Mouse (Mus musculus) layer of hippocampus, adult 8-10 months (tissue): ENCODE results near the gene Txnrd1. TPM values are rescaled to one million over a fixed set of nuclear protein-coding genes. Genes with fewer than 3 reads are reported as not detected.
A peak's percentile ranks its signal among the peaks of the same experiment; 100 is the strongest.

Source experiments
- DNase-seq, 2 experiments: peaks; one replicate each; pipeline ENCODE4 v3.0.0; 2022; ENCODE audit warnings: low spot score in 2 of 2
- total RNA-seq, 4 experiments: library from RNA; stranded (reverse); gene quantifications; 2 replicates each; pipeline ENCODE4 v1.2.4; 2022

The Txnrd1 gene
- total RNA-seq, 4 experiments from 2014 or later: 53.3 to 58.4 (median 56.1) TPM

GRCm38 (mm10) chr10:82863827-82864226 lies 30.1 kb downstream of the Txnrd1 start:
- DNase-seq: no peak

- no peak for DNase-seq
These were observed 32.6 kb downstream of the Txnrd1 start, which contains the start of gene Eid3 for GRCm38 (mm10) chr10:82866356-82866755. Gene Eid3, plus strand, starts transcription at chr10:82866626.

GRCm38 (mm10) chr10:82866832-82867231 lies 33.1 kb downstream of the Txnrd1 start:
- no peak for DNase-seq

GRCm38 (mm10) chr10:82868418-82869086 lies 34.8 kb downstream of the Txnrd1 start:
- no peak for DNase-seq

- no peak for DNase-seq
These were observed 41.7 kb downstream of the Txnrd1 start for GRCm38 (mm10) chr10:82875446-82875845.

GRCm38 (mm10) chr10:82876076-82876796 lies 42.5 kb downstream of the Txnrd1 start:
- DNase-seq: no peak

- no peak for DNase-seq
These were observed 53.6 kb downstream of the Txnrd1 start for GRCm38 (mm10) chr10:82887354-82887753.

- DNase-seq: no peak
These were observed 54.8 kb downstream of the Txnrd1 start for GRCm38 (mm10) chr10:82888576-82888975.

- DNase-seq: peak in 1 of 2 experiments; percentile 35
These were observed 55.8 kb downstream of the Txnrd1 start for GRCm38 (mm10) chr10:82889447-82889973.

GRCm38 (mm10) chr10:82890936-82891335 lies 57.2 kb downstream of the Txnrd1 start:
- no peak for DNase-seq

GRCm38 (mm10) chr10:82891427-82891826 lies 57.7 kb downstream of the Txnrd1 start:
- no peak for DNase-seq

- DNase-seq: no peak
These were observed 58.8 kb downstream of the Txnrd1 start for GRCm38 (mm10) chr10:82892442-82893055.

GRCm38 (mm10) chr10:82893872-82894650 lies 60.3 kb downstream of the Txnrd1 start:
- DNase-seq: peak; percentile 44 to 49

GRCm38 (mm10) chr10:82897936-82898335 lies 64.2 kb downstream of the Txnrd1 start:
- DNase-seq: no peak

- DNase-seq: no peak
These were observed 65.1 kb downstream of the Txnrd1 start for GRCm38 (mm10) chr10:82898893-82899292.

GRCm38 (mm10) chr10:82899810-82900421 lies 66.2 kb downstream of the Txnrd1 start:
- DNase-seq: no peak

- peak in 1 of 2 experiments; percentile 37 for DNase-seq
These were observed 66.8 kb downstream of the Txnrd1 start for GRCm38 (mm10) chr10:82900546-82900945.

- DNase-seq: peak; percentile 64 to 88
These were observed 67.7 kb downstream of the Txnrd1 start for GRCm38 (mm10) chr10:82901436-82901835.

GRCm38 (mm10) chr10:82908526-82908925 lies 74.8 kb downstream of the Txnrd1 start:
- no peak for DNase-seq

GRCm38 (mm10) chr10:82909382-82909781 lies 75.6 kb downstream of the Txnrd1 start:
- DNase-seq: peak in 1 of 2 experiments; percentile 74

GRCm38 (mm10) chr10:82910198-82910597 lies 76.4 kb downstream of the Txnrd1 start:
- no peak for DNase-seq
